Mouse (Mus musculus) left cerebral cortex, adult 2 months (tissue): Measurements from ENCODE around the gene Vasp. TPM values are rescaled to one million over a fixed set of nuclear protein-coding genes. Genes with fewer than 3 reads are reported as not detected.
A peak's percentile ranks its signal among the peaks of the same experiment; 100 is the strongest.

Experiments used
- DNase-seq, 2 experiments: peaks; one replicate each; pipeline ENCODE4 v3.0.0; 2021 to 2022; ENCODE audit warnings: low spot score in 2 of 2, mixed read lengths in 1 of 2; ENCODE audit errors: extremely low spot score in 1 of 2
- H3K27ac ChIP-seq: fragments of 200-600 bp; 2 replicates; pipeline ENCODE4 v1.8.1; 2022
- H3K4me3 ChIP-seq: fragments of 200-600 bp; 2 replicates; pipeline ENCODE4 v1.8.1; 2022
- CTCF ChIP-seq: fragments of 200-600 bp; IDR thresholded peaks from 2 replicates; pipeline ENCODE4 v1.8.1; 2022; ENCODE audit warnings: antibody characterized with exemption, mild to moderate bottlenecking, moderate library complexity
- intact Hi-C: fragments of 180-260 bp; cut with DNase I; formaldehyde crosslinking; loops from one replicate; pipeline ENCODE4 v1.15.1; 2025
- total RNA-seq, 2 experiments: library from RNA; stranded (reverse); gene quantifications; 2 replicates each; pipeline ENCODE4 v1.2.3; 2021

The Vasp gene
- total RNA-seq, 2 experiments from 2014 or later: 13.2 to 14.6 TPM

GRCm38 (mm10) chr7:19242005-19242404 is 29.6 kb downstream of the Vasp start:
- no peak overlapping the region for H3K4me3 ChIP-seq
- TF ChIP-seq CTCF: no peak
- intact Hi-C loops: no loop called here
- no peak for DNase-seq
- H3K27ac ChIP-seq: no peak overlapping the region

GRCm38 (mm10) chr7:19240905-19241463 is 30.6 kb downstream of the Vasp start:
- peak in 1 of 2 experiments; percentile 38 for DNase-seq
- 0 out of 2 replicates have a peak overlapping the region, but pooled peaks have one; percentile 12 for H3K27ac ChIP-seq
- TF ChIP-seq CTCF: no peak
- intact Hi-C loops: no loop called here
- no peak overlapping the region for H3K4me3 ChIP-seq

GRCm38 (mm10) chr7:19239986-19240385 is 31.6 kb downstream of the Vasp start:
- H3K27ac ChIP-seq: no peak overlapping the region
- no peak for TF ChIP-seq CTCF

GRCm38 (mm10) chr7:19239423-19239822 is 32.2 kb downstream of the Vasp start:
- peak; percentile 87 to 94 for DNase-seq
- intact Hi-C loops: loop anchor here (1.0 to 2.0 kb wide), 3 partner anchors 37 to 103 kb away; no protein-coding TSS in a partner anchor
- Histone ChIP-seq H3K4me3 (no peak overlapping the region), H3K27ac (no peak overlapping the region)
- TF ChIP-seq CTCF: peak; percentile 99

More at GRCm38 (mm10) chr7:19239986-19240385, 31.6 kb downstream of the Vasp start:
- DNase-seq: no peak
- intact Hi-C loops: loop anchor here (1.0 to 2.0 kb wide), 3 partner anchors 37 to 102 kb away; no protein-coding TSS in a partner anchor
- H3K4me3 ChIP-seq: no peak overlapping the region

GRCm38 (mm10) chr7:19238344-19238743 is 33.3 kb downstream of the Vasp start:
- intact Hi-C loops: loop anchor here (2.0 kb wide), 1 partner anchor 38 kb away; no protein-coding TSS in a partner anchor
- H3K4me3 ChIP-seq: no peak overlapping the region
- TF ChIP-seq CTCF: no peak
- DNase-seq: no peak
- H3K27ac ChIP-seq: no peak overlapping the region

GRCm38 (mm10) chr7:19236411-19236810 is 35.2 kb downstream of the Vasp start:
- TF ChIP-seq CTCF: no peak
- no peak overlapping the region for H3K4me3 ChIP-seq
- H3K27ac ChIP-seq: no peak overlapping the region
- no peak for DNase-seq
- intact Hi-C loops: no loop called here

GRCm38 (mm10) chr7:19235092-19235671 is 36.4 kb downstream of the Vasp start:
- DNase-seq: no peak
- TF ChIP-seq CTCF: no peak
- intact Hi-C loops: no loop called here
- no peak overlapping the region for H3K4me3 ChIP-seq
- H3K27ac ChIP-seq: no peak overlapping the region

- intact Hi-C loops: no loop called here
Measured at GRCm38 (mm10) chr7:19234652-19235051, 37.0 kb downstream of the Vasp start.

GRCm38 (mm10) chr7:19231849-19232248 is 39.8 kb downstream of the Vasp start:
- no peak for DNase-seq
- intact Hi-C loops: no loop called here
- H3K27ac ChIP-seq: no peak overlapping the region

More at GRCm38 (mm10) chr7:19234652-19235051, 37.0 kb downstream of the Vasp start:
- H3K27ac ChIP-seq: no peak overlapping the region
- TF ChIP-seq CTCF: no peak
- DNase-seq: no peak
- no peak overlapping the region for H3K4me3 ChIP-seq

GRCm38 (mm10) chr7:19230899-19231298 is 40.7 kb downstream of the Vasp start:
- no peak overlapping the region for H3K4me3 ChIP-seq
- intact Hi-C loops: no loop called here
- no peak overlapping the region for H3K27ac ChIP-seq
- no peak for DNase-seq
- no peak for TF ChIP-seq CTCF

More at GRCm38 (mm10) chr7:19231849-19232248, 39.8 kb downstream of the Vasp start:
- TF ChIP-seq CTCF: no peak
- no peak overlapping the region for H3K4me3 ChIP-seq

- H3K27ac ChIP-seq: no peak overlapping the region
- no peak for DNase-seq
- intact Hi-C loops: no loop called here
- H3K4me3 ChIP-seq: no peak overlapping the region
- no peak for TF ChIP-seq CTCF
Measured at GRCm38 (mm10) chr7:19230041-19230580, 41.5 kb downstream of the Vasp start.

GRCm38 (mm10) chr7:19229404-19229803 is 42.2 kb downstream of the Vasp start:
- Histone ChIP-seq H3K4me3 (peak overlapping the region; percentile 83), H3K27ac (peak overlapping the region; percentile 100; the same call in 1 of the 2 replicates)
- intact Hi-C loops: no loop called here
- TF ChIP-seq CTCF: no peak
- no peak for DNase-seq

- Histone ChIP-seq H3K4me3 (peak overlapping the region; percentile 83), H3K27ac (peak overlapping the region; percentile 100)
- TF ChIP-seq CTCF: no peak
- intact Hi-C loops: no loop called here
- no peak for DNase-seq
Measured at GRCm38 (mm10) chr7:19228793-19229148, 42.8 kb downstream of the Vasp start.
